Mouse (Mus musculus) testis, adult 2 months (tissue): ENCODE measurements around the gene Rab7. TPM values are rescaled to one million over a fixed set of nuclear protein-coding genes. Genes with fewer than 3 reads are reported as not detected.

ENCODE experiments used
- H3K27ac ChIP-seq: fragments of 200-500 bp; 2 replicates; pipeline ENCODE4 v1.5.1; 2012; ENCODE audit warnings: low read depth, low read length; ENCODE audit not compliant: control insufficient read depth, insufficient read depth
- H3K27me3 ChIP-seq: fragments of 200-500 bp; 2 replicates; pipeline ENCODE4 v1.6.1; 2012; ENCODE audit warnings: mild to moderate bottlenecking, low read length, moderate library complexity; ENCODE audit not compliant: control insufficient read depth, insufficient read depth
- H3K36me3 ChIP-seq: fragments of 200-500 bp; 2 replicates; pipeline ENCODE4 v1.6.1; 2012; ENCODE audit warnings: mild to moderate bottlenecking, low read length; ENCODE audit not compliant: control insufficient read depth, insufficient read depth
- H3K4me1 ChIP-seq: fragments of 200-500 bp; 2 replicates; pipeline ENCODE4 v1.6.1; 2012; ENCODE audit warnings: low read length; ENCODE audit not compliant: control insufficient read depth, insufficient read depth
- H3K4me3 ChIP-seq: fragments of 200-500 bp; 2 replicates; pipeline ENCODE4 v1.5.1; 2012; ENCODE audit warnings: low read depth, mild to moderate bottlenecking, low read length, moderate library complexity, mixed read lengths; ENCODE audit not compliant: control insufficient read depth
- CTCF ChIP-seq: fragments of 200-500 bp; IDR thresholded peaks from 2 replicates; pipeline ENCODE4 v1.5.1; 2012; ENCODE audit warnings: low read depth, mild to moderate bottlenecking, inconsistent platforms, low read length, moderate library complexity; ENCODE audit not compliant: control insufficient read depth, insufficient read depth, insufficient replicate concordance
- POLR2A ChIP-seq: fragments of 200-500 bp; IDR thresholded peaks from 2 replicates; pipeline ENCODE4 v1.6.1; 2012; ENCODE audit warnings: low read depth, mild to moderate bottlenecking, inconsistent platforms, low read length, moderate library complexity; ENCODE audit not compliant: control insufficient read depth
- polyA plus RNA-seq: library from polyadenylated mRNA; depleted of rRNA; stranded (reverse); fragments of >200 nt; gene quantifications from 2 replicates; pipeline ENCODE4 v1.2.3, GENCODE M21; 2012

The Rab7 gene
- polyA plus RNA-seq, 1 experiment, result 51.5 TPM

GRCm38 (mm10) chr6:88062398-88062797 is 17.3 kb upstream of the Rab7 start:
- TF ChIP-seq CTCF (no peak), POLR2A (no peak)
- H3K4me3 ChIP-seq, result no peak overlapping the region
- H3K27ac ChIP-seq, result no peak overlapping the region
- no peaks in the 10 kb centered on the region for H3K4me1 ChIP-seq
- no peaks in the 10 kb centered on the region for H3K27me3 ChIP-seq
- H3K36me3 ChIP-seq, result no peaks in the 10 kb centered on the region

GRCm38 (mm10) chr6:88061406-88061805 is 16.3 kb upstream of the Rab7 start:
- H3K36me3 ChIP-seq, result no peaks in the 10 kb centered on the region
- H3K27me3 ChIP-seq, result no peaks in the 10 kb centered on the region
- no peak overlapping the region for H3K4me3 ChIP-seq
- no peaks in the 10 kb centered on the region for H3K4me1 ChIP-seq
- no peak overlapping the region for H3K27ac ChIP-seq
- TF ChIP-seq POLR2A (no peak), CTCF (no peak)

GRCm38 (mm10) chr6:88060602-88061001 is 15.5 kb upstream of the Rab7 start:
- TF ChIP-seq CTCF, result no peak
- no peak for TF ChIP-seq POLR2A

GRCm38 (mm10) chr6:88059903-88060302 is 14.8 kb upstream of the Rab7 start:
- no peaks in the 10 kb centered on the region for H3K27me3 ChIP-seq
- no peak for TF ChIP-seq CTCF
- no peaks in the 10 kb centered on the region for H3K4me1 ChIP-seq
- H3K4me3 ChIP-seq, result no peak overlapping the region
- no peak overlapping the region for H3K27ac ChIP-seq
- H3K36me3 ChIP-seq, result no peaks in the 10 kb centered on the region

More at GRCm38 (mm10) chr6:88060602-88061001, 15.5 kb upstream of the Rab7 start:
- no peak overlapping the region for H3K27ac ChIP-seq
- no peaks in the 10 kb centered on the region for H3K27me3 ChIP-seq
- no peaks in the 10 kb centered on the region for H3K4me1 ChIP-seq
- H3K36me3 ChIP-seq, result no peaks in the 10 kb centered on the region
- H3K4me3 ChIP-seq, result no peak overlapping the region

- Histone ChIP-seq H3K27me3 (no peaks in the 10 kb centered on the region), H3K4me3 (no peak overlapping the region), H3K36me3 (no peaks in the 10 kb centered on the region), H3K27ac (no peak overlapping the region), H3K4me1 (no peaks in the 10 kb centered on the region)
- TF ChIP-seq CTCF, result no peak
- no peak for TF ChIP-seq POLR2A
These were observed 11.8 kb upstream of the Rab7 start for GRCm38 (mm10) chr6:88056866-88057265.

GRCm38 (mm10) chr6:88055663-88056062 is 10.6 kb upstream of the Rab7 start:
- Histone ChIP-seq H3K27ac (no peak overlapping the region), H3K4me3 (no peak overlapping the region), H3K27me3 (no peaks in the 10 kb centered on the region), H3K36me3 (no peaks in the 10 kb centered on the region), H3K4me1 (no peaks in the 10 kb centered on the region)
- TF ChIP-seq POLR2A (no peak), CTCF (no peak)

GRCm38 (mm10) chr6:88054081-88054835 is 9.2 kb upstream of the Rab7 start:
- Histone ChIP-seq H3K4me3 (no peak overlapping the region), H3K27me3 (no peaks in the 10 kb centered on the region), H3K36me3 (no peaks in the 10 kb centered on the region), H3K4me1 (no peaks in the 10 kb centered on the region), H3K27ac (no peak overlapping the region)
- no peak for TF ChIP-seq POLR2A
- no peak for TF ChIP-seq CTCF
